Mouse (Mus musculus): ENCODE measurements around the gene Adck1.

- no peak for TF ChIP-seq POLR2A (IDR thresholded peaks at IDR 0.05; ENCODE audit: control insufficient read depth in 1 of 2, insufficient read depth in 1 of 2, low read depth in 1 of 2, low read length in 2 of 2, poor library complexity in 1 of 2)
- no peak for TF ChIP-seq MXI1 (IDR thresholded peaks at IDR 0.05; ENCODE audit: low read depth, low read length)
- TF ChIP-seq ELF1 (IDR thresholded peaks at IDR 0.05; ENCODE audit: low read depth, low read length) = no peak
- no peak for TF ChIP-seq CTCF (IDR thresholded peaks at IDR 0.05 in 2 of 3, conservative IDR thresholded peaks at IDR 0.05 in 1 of 3; ENCODE audit: control insufficient read depth in 1 of 3, insufficient read depth in 1 of 3, low read depth in 2 of 3, low read length in 3 of 3, poor library complexity in 1 of 3, severe bottlenecking in 1 of 3)
- TF ChIP-seq EP300 (IDR thresholded peaks at IDR 0.05; ENCODE audit: low read depth in 1 of 2, low read length in 2 of 2) = no peak
- TF ChIP-seq GATA1 (IDR thresholded peaks at IDR 0.05; ENCODE audit: low read depth, low read length) = no peak
- no peak for TF ChIP-seq MAFK (IDR thresholded peaks at IDR 0.05; ENCODE audit: borderline replicate concordance, low read depth, low read length)
These were observed 121.3 kb downstream of the Adck1 start for GRCm38 (mm10) chr12:88481657-88482056.
